Mouse (Mus musculus): ENCODE data around the gene Rgs3.

Rgs3 gene

GRCm38 (mm10) chr4:62604094-62604493 is 44.4 kb downstream of the Rgs3 start:
- DNase-seq (ENCODE audit: inconsistent age in 2 of 2, low spot score in 1 of 2), result no peak

- no peak for DNase-seq (ENCODE audit: inconsistent age in 2 of 2, low spot score in 1 of 2)
These were observed 46.4 kb downstream of the Rgs3 start for GRCm38 (mm10) chr4:62605856-62606541.

GRCm38 (mm10) chr4:62606542-62606882 is 46.9 kb downstream of the Rgs3 start:
- DNase-seq (ENCODE audit: inconsistent age in 2 of 2, low spot score in 1 of 2), result peak; percentile 82 to 90

DNA sequence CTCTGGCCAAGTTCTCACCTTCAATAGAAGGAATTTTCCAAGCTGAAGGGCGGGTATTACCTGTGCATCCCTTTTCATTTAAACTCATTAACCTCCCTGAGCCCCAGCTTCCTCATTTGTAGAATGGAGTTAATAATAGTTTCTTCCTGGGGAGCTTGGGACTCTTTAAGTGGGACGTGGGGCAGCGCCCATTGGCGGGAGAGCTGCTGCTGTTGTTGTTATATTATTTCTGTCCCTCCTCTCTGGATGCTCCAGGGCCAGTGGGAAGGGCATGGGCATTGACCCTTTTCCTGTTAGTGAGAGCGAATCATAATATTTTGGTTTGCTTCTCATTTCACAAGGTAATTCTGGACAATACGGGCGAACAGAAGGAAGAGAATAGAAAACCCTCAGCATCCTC is 47.3 kb downstream of the Rgs3 start:
- DNase-seq (ENCODE audit: inconsistent age in 2 of 2, low spot score in 1 of 2), result no peak

DNA sequence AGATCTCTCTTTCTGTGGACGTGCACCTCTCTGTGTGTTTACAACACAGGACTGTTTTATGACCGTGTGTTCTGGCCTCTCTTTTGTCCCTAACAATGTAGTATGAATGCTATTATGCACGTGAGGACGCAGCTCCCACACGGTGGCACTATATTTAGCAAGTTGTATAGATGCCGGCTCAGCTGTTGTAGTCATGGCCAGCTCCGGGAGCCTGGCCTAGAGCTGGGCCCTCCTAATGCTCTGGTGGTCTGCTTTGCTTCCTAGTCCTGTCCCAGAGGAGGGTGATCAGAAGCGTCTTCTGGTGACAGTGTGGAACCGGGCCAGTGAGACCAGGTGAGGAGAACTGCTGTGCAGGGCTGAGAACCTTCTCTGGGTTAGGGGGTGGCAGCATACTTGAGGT is 47.7 kb downstream of the Rgs3 start:
- no peak for DNase-seq (ENCODE audit: inconsistent age in 2 of 2, low spot score in 1 of 2)

GRCm38 (mm10) chr4:62607805-62608204 is 48.2 kb downstream of the Rgs3 start:
- DNase-seq (ENCODE audit: inconsistent age in 2 of 2, low spot score in 1 of 2), result no peak

DNA sequence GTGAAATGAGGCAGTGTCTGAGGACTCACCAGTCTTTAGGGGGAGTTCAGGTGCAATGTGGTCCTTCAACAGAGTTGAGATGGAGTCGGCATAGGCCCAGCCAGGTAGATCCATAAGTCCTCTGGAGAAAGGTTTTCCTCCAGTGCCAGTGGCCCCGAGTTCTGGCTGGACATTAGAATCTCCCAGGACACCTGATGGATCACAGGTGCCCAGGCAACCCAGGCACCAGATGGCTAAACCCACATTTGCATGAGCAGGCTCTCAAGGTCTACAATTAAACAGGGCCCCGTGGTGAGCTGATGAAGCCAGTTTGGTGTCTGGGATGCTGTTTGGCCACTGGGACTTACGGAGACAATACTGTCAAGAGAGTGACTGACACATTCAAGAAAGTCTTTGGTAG is 49.7 kb downstream of the Rgs3 start:
- DNase-seq (ENCODE audit: inconsistent age in 2 of 2, low spot score in 1 of 2), result no peak

DNA sequence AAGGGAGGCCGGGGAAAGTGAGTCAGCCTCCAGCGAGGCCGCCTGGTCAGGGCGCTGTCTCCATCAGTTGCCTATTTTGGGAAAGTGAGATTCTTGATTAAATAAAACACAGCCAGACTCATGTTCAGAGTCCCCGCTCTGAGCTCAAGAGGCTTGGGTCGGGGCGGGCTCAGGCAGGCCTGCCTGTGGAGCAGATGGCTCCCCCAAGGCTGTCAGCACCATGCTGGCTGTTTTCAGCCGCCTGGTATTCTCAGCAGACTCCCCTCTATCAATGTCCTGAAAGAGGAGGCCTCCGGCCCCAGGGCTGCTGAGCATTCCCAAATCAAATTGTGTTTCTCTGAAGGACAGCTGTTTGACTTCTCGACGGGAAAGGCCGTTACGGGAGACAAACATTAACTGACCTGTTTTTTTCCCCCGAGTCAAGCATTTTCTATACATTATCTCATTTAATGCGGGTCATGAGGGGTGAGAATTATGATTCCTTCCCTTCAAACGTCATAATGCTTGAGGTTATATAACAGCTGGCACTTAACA is 50.6 kb downstream of the Rgs3 start:
- peak; percentile 67 to 72 for DNase-seq (ENCODE audit: inconsistent age in 2 of 2, low spot score in 1 of 2)

- DNase-seq (ENCODE audit: inconsistent age in 2 of 2, low spot score in 1 of 2), result peak; percentile 77 to 93
These were observed 53.2 kb downstream of the Rgs3 start for GRCm38 (mm10) chr4:62612601-62613501.

DNA sequence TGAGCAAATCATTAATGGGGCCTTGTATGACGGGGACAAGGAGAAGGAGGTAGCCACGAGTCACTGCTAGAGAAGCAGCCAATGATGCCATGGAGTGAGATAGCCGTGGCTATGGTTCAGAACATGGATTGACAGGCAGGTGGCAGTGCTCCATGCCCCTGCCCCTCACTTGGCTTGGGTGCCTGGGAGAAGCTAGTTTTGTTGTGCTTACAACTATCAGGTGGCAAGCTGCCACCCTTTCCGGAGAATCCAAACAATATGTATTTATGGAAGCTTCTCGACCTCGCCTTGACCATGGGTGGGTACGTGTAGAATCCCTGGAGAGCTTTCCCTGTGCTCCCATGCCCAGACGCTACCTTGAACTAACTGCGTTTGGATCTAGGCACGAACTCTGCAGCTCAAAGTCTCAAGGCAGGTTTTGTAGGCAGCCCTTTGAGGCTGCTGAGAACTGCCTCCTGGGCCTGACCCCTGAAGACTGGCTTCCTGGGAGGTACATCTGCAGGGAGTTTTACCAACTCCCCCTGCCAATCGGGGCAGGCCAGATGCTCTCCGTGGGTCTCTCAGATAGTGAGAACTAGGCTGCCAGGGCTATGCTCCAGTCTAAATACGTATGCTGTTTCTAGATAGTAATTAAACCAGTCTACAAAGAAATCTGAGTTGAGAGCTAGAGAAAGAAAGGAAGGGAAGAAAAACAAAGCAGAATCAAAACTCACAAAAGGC is 54.2 kb downstream of the Rgs3 start:
- no peak for DNase-seq (ENCODE audit: inconsistent age in 2 of 2, low spot score in 1 of 2)

GRCm38 (mm10) chr4:62617856-62618440 is 58.3 kb downstream of the Rgs3 start:
- peak in 1 of 2 experiments; percentile 68 for DNase-seq (ENCODE audit: inconsistent age in 2 of 2, low spot score in 1 of 2)

DNA sequence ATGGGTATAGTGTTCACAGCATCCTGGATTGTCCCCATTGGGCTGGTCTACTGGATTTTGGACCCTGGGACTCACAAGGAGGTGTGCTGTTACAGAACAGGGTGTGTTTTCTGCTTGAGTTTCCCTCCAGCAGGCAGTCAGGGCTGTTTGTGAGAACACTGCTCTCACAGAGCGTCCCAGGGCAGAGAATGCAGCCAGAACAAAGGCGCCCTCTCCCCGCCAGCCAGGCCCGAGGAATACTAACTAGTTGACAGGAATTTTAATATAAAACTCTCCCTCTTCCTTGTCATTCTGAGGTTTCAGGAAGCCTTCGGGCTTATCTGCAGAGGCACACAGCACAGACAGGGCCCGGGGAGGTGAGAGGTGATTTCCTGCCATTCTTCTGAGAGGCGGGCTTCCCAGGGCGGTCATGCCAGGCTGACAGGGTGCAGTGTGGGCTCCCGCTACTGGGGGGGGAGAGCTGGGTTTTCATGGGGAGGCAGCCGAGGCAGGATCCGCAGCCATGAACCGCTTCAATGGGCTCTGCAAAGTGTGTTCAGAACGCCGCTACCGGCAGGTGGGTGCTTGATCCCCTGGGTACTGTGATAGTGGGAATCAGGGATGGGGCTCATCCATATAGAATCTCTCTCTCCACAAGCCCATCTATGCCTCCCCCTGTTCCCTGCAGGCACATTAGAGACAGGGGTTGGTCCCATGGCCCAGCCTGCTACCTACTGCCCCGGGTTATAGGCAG is 59.8 kb downstream of the Rgs3 start:
- DNase-seq (ENCODE audit: inconsistent age in 2 of 2, low spot score in 1 of 2), result peak; percentile 71 to 82

DNA sequence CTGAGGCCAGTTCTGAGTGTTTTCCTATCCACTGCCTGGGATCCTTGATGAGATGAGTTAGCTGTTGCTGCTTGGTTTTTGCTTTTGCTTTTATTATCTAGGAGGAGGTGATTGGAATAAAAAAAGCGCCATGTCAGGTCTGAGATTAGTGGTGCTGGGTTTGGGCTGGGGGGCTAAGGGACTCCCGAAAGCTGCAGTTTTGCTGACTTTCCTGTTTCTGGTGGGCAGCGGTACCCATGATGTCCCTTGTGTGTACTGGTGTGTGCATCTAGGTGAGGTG is 60.3 kb downstream of the Rgs3 start:
- DNase-seq (ENCODE audit: inconsistent age in 2 of 2, low spot score in 1 of 2), result no peak

DNA sequence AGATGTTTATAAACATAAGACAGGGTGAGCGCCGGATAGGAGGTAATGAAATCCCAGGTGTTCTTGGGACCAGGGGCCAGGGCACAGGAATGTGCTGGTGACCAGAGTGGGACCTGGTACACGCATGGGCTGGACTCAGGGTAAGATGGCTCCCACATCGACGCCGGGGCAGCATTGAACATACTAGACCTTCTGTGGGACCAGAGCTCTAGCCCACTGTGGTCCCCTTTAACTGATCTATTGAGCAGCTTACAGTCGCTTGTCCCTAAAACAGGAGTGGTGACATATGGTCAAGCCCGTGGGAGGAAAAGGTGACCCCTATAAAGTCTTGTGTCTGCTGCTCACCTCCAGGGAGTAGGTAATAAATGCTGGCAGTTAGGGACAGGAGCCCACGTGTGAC is 61.5 kb downstream of the Rgs3 start:
- no peak for DNase-seq (ENCODE audit: inconsistent age in 2 of 2, low spot score in 1 of 2)

- peak in 1 of 2 experiments; percentile 57 for DNase-seq (ENCODE audit: inconsistent age in 2 of 2, low spot score in 1 of 2)
These were observed 62.4 kb downstream of the Rgs3 start for GRCm38 (mm10) chr4:62621880-62622675.

DNA sequence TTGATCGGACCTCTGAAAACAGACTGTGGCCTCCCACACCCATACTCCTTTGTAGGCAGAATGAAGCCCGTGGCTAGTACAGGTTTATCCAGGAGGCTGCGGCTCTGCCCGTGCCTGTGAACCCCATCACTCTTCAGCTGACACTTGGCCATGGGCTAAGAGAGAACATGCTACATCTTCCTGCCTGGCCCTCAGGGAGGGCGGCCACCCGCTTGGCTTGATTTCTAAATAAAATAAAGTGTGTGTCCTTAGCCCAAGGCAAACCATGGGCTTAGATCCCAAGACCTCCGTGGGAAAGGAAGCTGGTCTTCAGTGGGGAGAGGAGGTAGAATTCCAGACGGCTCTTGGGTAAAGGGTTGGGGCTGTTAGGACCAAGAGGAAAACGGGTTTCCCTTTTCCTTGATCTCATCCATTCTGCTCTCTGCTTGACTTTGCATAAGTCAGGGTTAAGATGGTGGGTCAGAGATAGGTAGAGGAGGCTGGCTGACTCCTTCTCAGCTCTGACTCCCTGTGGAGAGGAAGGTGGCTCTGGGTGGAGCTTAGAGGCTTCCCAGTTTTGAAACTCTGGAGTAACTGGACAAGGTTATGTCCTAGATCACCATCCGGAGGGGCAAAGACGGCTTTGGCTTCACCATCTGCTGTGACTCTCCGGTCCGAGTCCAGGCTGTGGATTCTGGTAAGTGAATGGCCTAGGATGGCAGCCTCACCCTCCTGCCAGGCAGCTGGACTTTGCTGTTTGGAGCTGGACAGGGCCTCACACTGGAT is 63.8 kb downstream of the Rgs3 start:
- no peak for DNase-seq (ENCODE audit: inconsistent age in 2 of 2, low spot score in 1 of 2)

DNA sequence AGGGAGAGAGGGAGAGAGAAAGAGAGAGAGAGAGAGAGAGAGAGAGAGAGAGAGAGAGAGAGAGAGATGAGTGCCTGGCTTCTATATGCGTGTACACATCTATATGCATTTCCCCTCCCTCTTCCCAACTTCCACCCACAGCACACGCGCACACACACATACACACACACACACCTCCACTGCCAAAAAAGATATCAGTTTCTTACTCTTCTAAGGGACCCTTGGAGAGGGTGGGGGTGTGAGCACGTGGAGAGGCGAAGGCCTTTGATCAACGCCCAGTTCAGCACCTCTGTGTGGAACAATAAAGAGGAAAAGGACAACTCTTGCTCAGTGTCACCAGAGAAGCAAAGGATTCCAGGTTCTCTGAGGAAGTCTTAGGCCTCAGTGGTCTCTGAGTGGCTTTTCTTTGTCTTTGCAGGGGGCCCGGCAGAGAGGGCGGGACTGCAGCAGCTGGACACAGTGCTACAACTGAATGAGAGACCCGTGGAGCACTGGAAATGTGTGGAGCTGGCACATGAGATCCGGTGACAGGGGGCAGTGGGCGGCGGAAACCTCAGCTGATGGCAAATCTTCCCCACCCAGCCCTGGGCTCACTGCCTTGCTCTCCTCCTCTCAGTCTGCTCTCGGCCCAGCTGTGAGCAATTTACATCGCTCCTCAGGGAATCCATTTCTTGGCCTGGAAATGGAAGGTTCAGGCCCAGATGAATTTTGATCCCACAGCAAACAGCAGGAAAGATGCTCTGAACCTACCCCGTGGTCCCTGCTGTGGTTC is 65.2 kb downstream of the Rgs3 start:
- DNase-seq (ENCODE audit: inconsistent age in 2 of 2, low spot score in 1 of 2), result no peak

DNA sequence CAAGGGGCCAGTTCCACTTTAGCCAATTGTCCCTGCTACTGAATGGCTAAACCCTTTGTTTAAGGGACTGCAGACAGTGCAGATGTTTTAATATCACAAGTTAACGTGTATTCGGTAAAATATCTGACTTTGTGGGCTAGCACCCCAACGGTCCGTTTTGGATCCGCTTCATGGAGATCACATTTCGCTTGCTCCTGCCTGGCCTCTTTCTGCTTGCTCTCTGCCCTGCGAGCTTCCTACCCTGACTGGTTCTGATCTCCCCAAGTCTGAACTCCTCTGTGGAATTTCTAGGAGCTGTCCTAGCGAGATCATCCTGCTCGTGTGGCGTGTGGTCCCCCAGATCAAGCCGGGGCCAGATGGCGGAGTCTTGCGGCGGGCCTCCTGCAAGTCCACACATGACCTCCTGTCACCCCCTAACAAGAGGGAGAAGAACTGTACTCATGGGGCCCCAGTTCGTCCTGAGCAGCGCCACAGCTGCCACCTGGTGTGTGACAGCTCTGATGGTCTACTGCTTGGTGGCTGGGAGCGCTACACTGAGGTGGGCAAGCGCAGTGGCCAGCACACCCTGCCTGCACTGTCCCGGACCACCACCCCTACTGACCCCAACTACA is 65.9 kb downstream of the Rgs3 start:
- no peak for DNase-seq (ENCODE audit: inconsistent age in 2 of 2, low spot score in 1 of 2)

Measured in adrenal gland, adult (tissue).